Mouse (Mus musculus): ENCODE data around the gene Plin4.

- TF ChIP-seq POLR2A (IDR thresholded peaks at IDR 0.05; ENCODE audit: insufficient read depth, low read depth, low read length) (no peak), CTCF (IDR thresholded peaks at IDR 0.05; ENCODE audit: insufficient read depth, low read depth, low read length) (peak; percentile 51; the same call in 1 of the 2 replicates)
Measured at GRCm38 (mm10) chr17:56124377-56125275, 15.0 kb upstream of the Plin4 start.

Data from olfactory bulb, adult 2 months (tissue).